Mouse (Mus musculus): ENCODE measurements around the gene Trim16. TPM values are rescaled to one million over a fixed set of nuclear protein-coding genes. Genes with fewer than 3 reads are reported as not detected.
A peak's percentile ranks its signal among the peaks of the same experiment; 100 is the strongest.

Gene Trim16
- total RNA-seq, 2 experiments from 2014 or later = 1.4 to 1.6 TPM

GRCm38 (mm10) chr11:62846961-62847654 is 27.1 kb downstream of the Trim16 start, which contains the start of gene Fbxw10:
Gene Fbxw10, plus strand, starts transcription at chr11:62847069.
- peak in 1 of 2 experiments; percentile 26 for DNase-seq (ENCODE audit: low spot score in 2 of 2)
- H3K4me3 ChIP-seq = peak within 1 kb of the TSS; percentile 51
- peak within 1 kb of the TSS; percentile 75; the same call in 1 of the 2 replicates for H3K27ac ChIP-seq
- no peak for TF ChIP-seq CTCF (conservative IDR thresholded peaks at IDR 0.05)

- DNase-seq (ENCODE audit: low spot score in 2 of 2) = no peak
- H3K4me3 ChIP-seq = peak overlapping the region; percentile 51; the same call in 1 of the 2 replicates
- TF ChIP-seq CTCF (conservative IDR thresholded peaks at IDR 0.05) = peak; percentile 17; the same call in 1 of the 2 replicates
- H3K27ac ChIP-seq = peak overlapping the region; percentile 43; the same call in 1 of the 2 replicates
Measured at GRCm38 (mm10) chr11:62847655-62848191, 27.7 kb downstream of the Trim16 start.

GRCm38 (mm10) chr11:62848301-62848700 is 28.3 kb downstream of the Trim16 start:
- H3K4me3 ChIP-seq = no peak overlapping the region
- DNase-seq (ENCODE audit: low spot score in 2 of 2) = no peak
- TF ChIP-seq CTCF (conservative IDR thresholded peaks at IDR 0.05) = no peak
- no peak overlapping the region for H3K27ac ChIP-seq

- DNase-seq (ENCODE audit: low spot score in 2 of 2) = peak in 1 of 2 experiments; percentile 43
- H3K27ac ChIP-seq = no peak overlapping the region
- no peak overlapping the region for H3K4me3 ChIP-seq
- TF ChIP-seq CTCF (conservative IDR thresholded peaks at IDR 0.05) = peak; percentile 85
Measured at GRCm38 (mm10) chr11:62851199-62851598, 31.2 kb downstream of the Trim16 start.

- TF ChIP-seq CTCF (conservative IDR thresholded peaks at IDR 0.05) = no peak
- Histone ChIP-seq H3K4me3 (no peak overlapping the region), H3K27ac (no peak overlapping the region)
- no peak for DNase-seq (ENCODE audit: low spot score in 2 of 2)
Measured at GRCm38 (mm10) chr11:62853334-62853733, 33.3 kb downstream of the Trim16 start.

GRCm38 (mm10) chr11:62865562-62865961 is 45.5 kb downstream of the Trim16 start:
- Histone ChIP-seq H3K27ac (no peak overlapping the region), H3K4me3 (no peak overlapping the region)
- no peak for DNase-seq (ENCODE audit: low spot score in 2 of 2)
- no peak for TF ChIP-seq CTCF (conservative IDR thresholded peaks at IDR 0.05)

- no peak for TF ChIP-seq CTCF (conservative IDR thresholded peaks at IDR 0.05)
Measured at GRCm38 (mm10) chr11:62866685-62867084, 46.7 kb downstream of the Trim16 start.

GRCm38 (mm10) chr11:62869201-62869600 is 49.2 kb downstream of the Trim16 start:
- DNase-seq (ENCODE audit: low spot score in 2 of 2) = peak; percentile 23 to 37
- TF ChIP-seq CTCF (conservative IDR thresholded peaks at IDR 0.05) = no peak
- Histone ChIP-seq H3K27ac (peak overlapping the region; percentile 59; the same call in 1 of the 2 replicates), H3K4me3 (no peak overlapping the region)

More at GRCm38 (mm10) chr11:62866685-62867084, 46.7 kb downstream of the Trim16 start:
- DNase-seq (ENCODE audit: low spot score in 2 of 2) = no peak
- no peak overlapping the region for H3K27ac ChIP-seq
- no peak overlapping the region for H3K4me3 ChIP-seq

- TF ChIP-seq CTCF (conservative IDR thresholded peaks at IDR 0.05) = no peak
- DNase-seq (ENCODE audit: low spot score in 2 of 2) = no peak
- Histone ChIP-seq H3K27ac (peak overlapping the region; percentile 59; the same call in 1 of the 2 replicates), H3K4me3 (no peak overlapping the region)
Measured at GRCm38 (mm10) chr11:62869715-62870371, 49.8 kb downstream of the Trim16 start.

GRCm38 (mm10) chr11:62873479-62873878 is 53.4 kb downstream of the Trim16 start:
- DNase-seq (ENCODE audit: low spot score in 2 of 2) = no peak
- no peak overlapping the region for H3K27ac ChIP-seq
- H3K4me3 ChIP-seq = no peak overlapping the region
- TF ChIP-seq CTCF (conservative IDR thresholded peaks at IDR 0.05) = no peak

- TF ChIP-seq CTCF (conservative IDR thresholded peaks at IDR 0.05) = no peak
- DNase-seq (ENCODE audit: low spot score in 2 of 2) = no peak
- H3K4me3 ChIP-seq = no peak overlapping the region
- no peak overlapping the region for H3K27ac ChIP-seq
Measured at GRCm38 (mm10) chr11:62875696-62876095, 55.7 kb downstream of the Trim16 start.

- TF ChIP-seq CTCF (conservative IDR thresholded peaks at IDR 0.05) = no peak
- H3K4me3 ChIP-seq = no peak overlapping the region
- no peak for DNase-seq (ENCODE audit: low spot score in 2 of 2)
- no peak overlapping the region for H3K27ac ChIP-seq
Measured at GRCm38 (mm10) chr11:62876445-62876844, 56.4 kb downstream of the Trim16 start.

GRCm38 (mm10) chr11:62877391-62877790 is 57.4 kb downstream of the Trim16 start:
- no peak for DNase-seq (ENCODE audit: low spot score in 2 of 2)
- TF ChIP-seq CTCF (conservative IDR thresholded peaks at IDR 0.05) = no peak
- Histone ChIP-seq H3K4me3 (no peak overlapping the region), H3K27ac (no peak overlapping the region)
